Mouse (Mus musculus) layer of hippocampus, adult 2 months (tissue): ENCODE data around the gene Trrap. TPM values are rescaled to one million over a fixed set of nuclear protein-coding genes. Genes with fewer than 3 reads are reported as not detected.

Experiments
- DNase-seq, 2 experiments: peaks; one replicate each; pipeline ENCODE4 v3.0.0; 2022; ENCODE audit warnings: low spot score in 2 of 2
- H3K27ac ChIP-seq: fragments of 200-600 bp; 2 replicates; pipeline ENCODE4 v1.8.1; 2022
- H3K4me3 ChIP-seq: fragments of 200-600 bp; 2 replicates; pipeline ENCODE4 v1.8.1; 2022; ENCODE audit warnings: mild to moderate bottlenecking
- CTCF ChIP-seq: fragments of 200-600 bp; conservative IDR thresholded peaks from 2 replicates; pipeline ENCODE4 v1.8.1; 2022; ENCODE audit warnings: antibody characterized with exemption, mild to moderate bottlenecking, moderate library complexity
- microRNA-seq, 2 experiments: library from miRNA; unstranded; fragments of <30 nt; microRNA quantifications; one replicate each; pipeline ENCODE4 v1.2.0; 2021
- total RNA-seq, 2 experiments: library from RNA; stranded (reverse); gene quantifications; 2 replicates each; pipeline ENCODE4 v1.2.3; 2021

Gene Trrap
- total RNA-seq, 2 experiments from 2014 or later, result 175 to 189 TPM

DNA sequence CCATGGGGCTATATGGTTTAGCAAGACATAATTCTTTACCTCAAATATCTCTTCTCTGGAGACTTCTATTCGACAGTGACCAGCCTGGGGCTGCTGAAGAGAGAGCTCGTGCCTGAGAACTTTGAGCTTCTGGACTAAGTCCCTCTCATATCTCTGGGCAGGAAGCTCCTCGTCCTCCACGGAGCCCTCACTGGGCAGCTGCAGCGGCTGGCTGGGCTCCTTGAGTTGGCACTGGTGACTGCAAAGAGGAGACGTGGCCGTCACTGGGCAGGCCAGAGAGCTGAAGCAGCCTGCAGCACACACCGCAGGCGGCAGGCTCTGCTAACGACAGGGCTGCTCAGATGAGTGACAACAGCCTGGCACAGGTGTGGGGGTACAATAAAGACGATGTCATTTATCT is 123.7 kb downstream of the Trrap start:
- no peak for TF ChIP-seq CTCF
- H3K27ac ChIP-seq, result no peak overlapping the region
- DNase-seq, result no peak
- H3K4me3 ChIP-seq, result no peak overlapping the region

DNA sequence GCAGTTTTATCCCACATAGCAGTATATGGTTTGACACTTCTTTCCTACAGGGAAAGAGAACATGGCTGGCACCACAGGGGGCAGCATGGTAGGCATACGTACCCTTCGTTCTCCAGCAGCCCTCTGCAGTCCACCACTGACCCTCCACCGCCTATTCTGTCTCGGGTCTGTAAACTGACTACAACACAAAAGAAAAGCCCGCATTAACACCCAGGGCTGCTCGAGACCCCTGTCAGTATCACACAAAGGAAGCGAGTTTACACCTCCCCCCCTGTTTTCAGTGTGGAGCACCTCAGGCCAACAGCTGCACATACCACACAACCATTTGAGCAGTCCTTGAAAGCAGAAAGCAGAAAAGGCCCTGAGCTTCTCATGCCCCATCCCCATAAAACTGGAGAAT is 130.3 kb downstream of the Trrap start:
- Histone ChIP-seq H3K4me3 (no peak overlapping the region), H3K27ac (no peak overlapping the region)
- TF ChIP-seq CTCF, result no peak
- DNase-seq, result no peak

DNA sequence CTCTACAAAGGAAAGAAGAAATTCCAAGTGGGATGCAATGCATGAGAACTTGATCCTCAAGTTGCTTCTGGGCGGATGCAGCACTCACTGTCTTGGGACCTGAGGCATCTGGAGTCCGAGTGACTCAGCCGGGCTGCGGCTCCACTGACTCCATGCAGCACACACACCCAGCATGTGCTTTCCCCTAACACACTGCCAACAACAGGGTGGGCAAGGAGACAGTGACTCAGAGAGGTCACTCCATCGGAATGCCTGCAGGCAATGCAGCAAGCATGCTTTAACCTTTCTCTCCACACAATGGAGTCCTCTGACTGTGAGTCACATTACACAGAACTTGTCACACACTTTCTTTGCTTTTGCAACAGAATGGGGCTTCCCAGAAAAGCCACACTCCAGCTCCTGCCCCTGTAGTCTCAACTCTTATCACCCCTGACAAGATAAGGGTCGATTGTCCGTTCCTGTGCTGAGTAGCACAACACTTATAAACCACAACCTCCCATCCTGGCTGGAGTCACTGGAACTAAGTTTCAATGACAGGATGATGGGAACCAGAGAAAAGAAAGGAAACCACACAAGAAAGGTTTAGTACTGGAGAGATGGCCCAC is 131.0 kb downstream of the Trrap start:
- TF ChIP-seq CTCF, result no peak
- no peak overlapping the region for H3K27ac ChIP-seq
- DNase-seq, result no peak
- H3K4me3 ChIP-seq, result no peak overlapping the region

DNA sequence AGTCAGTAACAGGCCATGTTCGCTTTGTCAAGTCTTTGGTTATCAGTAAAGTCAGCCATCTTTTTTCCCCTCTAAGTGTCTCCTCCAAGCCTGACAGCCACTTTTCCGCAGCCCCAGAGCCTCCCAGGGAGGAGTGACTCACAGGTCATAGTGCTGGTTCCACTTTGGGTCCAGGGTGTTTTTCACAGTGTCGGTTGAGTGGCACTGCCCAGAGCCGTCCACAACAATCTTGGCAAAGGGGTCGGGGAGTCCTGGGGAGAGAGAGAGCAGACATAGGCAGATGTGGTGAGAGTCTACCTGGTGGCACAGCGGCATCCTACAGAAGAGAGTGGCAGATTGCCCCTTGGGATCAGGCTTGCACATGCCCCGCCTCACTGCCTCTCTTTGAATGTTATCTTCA is 133.5 kb downstream of the Trrap start:
- TF ChIP-seq CTCF, result no peak
- DNase-seq, result no peak
- no peak overlapping the region for H3K4me3 ChIP-seq
- no peak overlapping the region for H3K27ac ChIP-seq

DNA sequence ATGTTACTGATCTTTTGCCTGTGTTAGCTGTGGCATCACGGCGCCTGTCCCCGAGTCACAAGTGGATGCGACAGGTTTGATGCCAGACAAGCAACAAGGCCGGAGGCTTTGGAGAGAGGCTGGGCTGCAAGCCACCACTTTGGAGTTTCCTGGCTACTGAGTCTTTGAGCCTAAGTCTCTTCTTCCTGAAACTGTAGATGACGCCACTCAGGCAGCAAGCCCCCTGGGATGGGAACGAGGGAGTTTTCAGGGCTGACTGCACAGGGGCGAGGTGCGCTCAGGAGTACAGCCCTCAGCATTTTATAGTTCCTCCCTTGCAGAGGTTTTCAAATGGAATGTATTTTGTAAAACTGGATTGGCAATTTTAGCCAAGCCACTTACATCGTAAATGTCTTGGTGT is 134.3 kb downstream of the Trrap start:
- TF ChIP-seq CTCF, result no peak
- Histone ChIP-seq H3K27ac (no peak overlapping the region), H3K4me3 (no peak overlapping the region)
- no peak for DNase-seq

DNA sequence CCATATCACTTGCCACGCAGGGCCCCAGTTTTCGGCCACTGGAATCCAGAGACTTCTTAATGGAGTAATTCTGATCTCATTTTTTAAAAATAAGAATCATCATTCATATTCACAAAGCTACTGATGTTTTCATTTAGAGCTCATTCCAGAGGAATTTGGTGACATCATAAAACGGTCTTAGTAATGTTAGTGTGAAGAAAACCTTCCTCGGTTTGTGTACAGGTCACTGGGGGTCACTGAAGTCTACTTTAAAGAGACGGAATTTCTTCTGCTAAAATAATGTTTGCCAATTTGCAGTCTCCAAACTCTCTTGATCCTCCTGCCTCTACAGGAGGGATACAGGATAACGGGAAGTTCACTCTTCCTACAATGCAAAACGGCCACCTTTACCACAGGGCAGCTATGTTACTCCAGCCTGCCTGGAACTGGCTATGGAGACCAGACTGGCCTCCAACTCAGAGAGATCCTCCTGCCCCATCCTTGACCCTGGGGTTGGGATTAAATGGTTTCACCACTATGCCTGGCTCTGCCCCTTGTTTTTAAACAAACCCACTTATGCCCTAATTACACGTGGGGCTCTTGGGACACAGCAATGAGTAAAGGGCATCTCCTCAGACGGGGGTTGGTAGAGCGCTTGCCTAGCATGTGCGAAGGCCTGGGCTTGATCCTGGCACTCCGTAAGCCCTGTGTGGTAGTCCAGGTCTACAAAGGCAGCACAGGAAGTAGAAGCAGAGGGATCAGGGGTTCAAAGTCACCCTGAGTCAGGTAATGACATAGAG is 137.0 kb downstream of the Trrap start:
- DNase-seq, result no peak
- Histone ChIP-seq H3K4me3 (no peak overlapping the region), H3K27ac (no peak overlapping the region)
- no peak for TF ChIP-seq CTCF

DNA sequence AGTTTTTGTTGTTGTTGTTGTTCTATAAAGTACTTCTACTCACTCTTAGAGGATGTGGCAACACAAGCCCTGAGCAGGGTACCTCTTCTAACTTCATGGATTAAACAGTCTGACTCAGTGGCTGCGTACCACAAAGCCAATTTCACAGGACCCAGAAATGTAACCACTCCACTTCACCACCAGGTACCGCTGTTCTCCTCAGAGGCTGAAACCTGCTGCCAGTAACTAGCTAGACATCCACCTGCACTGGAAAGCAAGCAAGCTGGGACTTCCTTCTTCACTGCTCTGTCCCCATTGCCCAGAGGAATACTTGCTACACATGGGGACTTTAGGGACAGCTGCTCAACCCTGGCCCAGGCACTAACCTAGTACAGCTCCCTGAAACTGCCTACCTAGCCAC is 140.1 kb downstream of the Trrap start:
- no peak for DNase-seq
- Histone ChIP-seq H3K4me3 (no peak overlapping the region), H3K27ac (no peak overlapping the region)
- TF ChIP-seq CTCF, result peak; percentile 69

Small RNAs within 50 kb of the gene (microRNA-seq; reads per million reads assigned to microRNA genes)
- 0 to 0.32 reads per million in 2 experiments for gene Mir7039

Other genes starting within 250 kb of the Trrap start
- 10 to 100 TPM; 40.0 to 42.0 TPM for gene Nptx2, start 221.8 kb upstream of the Trrap start, total RNA-seq
- 100 to 1,000 TPM; 126 to 132 TPM for gene Tmem130, start 5.9 kb upstream of the Trrap start, total RNA-seq
- 10 to 100 TPM; 29.2 to 30.5 TPM for gene Smurf1, start 198.1 kb downstream of the Trrap start, total RNA-seq